ENCODE assay signal across 8 mouse cellular contexts in the genomic region with DNA sequence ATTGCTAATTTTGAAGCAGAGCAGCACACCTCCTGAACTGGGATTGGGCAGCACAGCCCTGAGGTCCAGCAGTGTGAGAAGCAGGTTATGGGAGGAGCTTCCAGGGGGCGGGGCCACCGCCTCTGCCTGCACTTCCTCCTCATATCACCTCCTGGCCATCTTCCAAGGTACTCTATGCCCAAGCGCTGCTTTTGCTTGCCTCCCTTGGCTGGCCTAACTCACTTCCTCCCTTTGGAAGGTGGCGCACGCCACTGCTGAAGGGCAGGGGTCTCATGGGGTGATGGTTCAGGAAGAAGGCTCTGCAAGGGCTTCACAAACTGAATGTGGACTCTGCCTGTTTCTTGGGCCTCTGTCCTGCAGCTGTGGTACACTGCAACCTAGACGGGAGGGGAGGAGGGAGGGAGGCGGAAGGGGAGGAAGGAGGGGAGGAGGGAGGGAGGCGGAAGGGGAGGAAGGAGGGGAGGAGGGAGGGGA. TPM values are rescaled to one million over a fixed set of nuclear protein-coding genes. Genes with fewer than 3 reads are reported as not detected.
DNase-seq lines count a peak whose midpoint lies in the region; ATAC-seq lines count a peak whose summit lies in the region.

No protein-coding gene starts in this region.

- H3K9ac ChIP-seq in heart, embryonic 13.5 days: no peak overlapping the region

- H3K36me3 ChIP-seq in heart, embryonic 13.5 days: no peaks in the 10 kb centered on the region

- peak overlapping the region; percentile 33; the same call in 1 of the 2 replicates for H3K4me2 ChIP-seq in heart, embryonic 13.5 days

- intact Hi-C loops in gastrocnemius, postnatal 14 days (cut with DNase I; ENCODE audit: low total_unique reads): loop anchor here (10.0 kb wide), 1 partner anchor 118 kb away; no protein-coding TSS in a partner anchor

- H3K4me1 ChIP-seq in heart, embryonic 13.5 days: peaks cover 26% of the 10 kb centered on the region

- DNase-seq in 3T3-L1 (ENCODE audit: low read depth, low spot score): peak; percentile 27
- peak; percentile 62 for DNase-seq in NIH3T3 (ENCODE audit: low read depth)
- DNase-seq in kidney, postnatal 14 days: peak; percentile 81
- DNase-seq in testis, postnatal 10 days (ENCODE audit: low spot score): peak; percentile 68
- DNase-seq in cerebellum, adult 11-12 months: no peak
- DNase-seq in gastrocnemius, postnatal 14 days: no peak

- no peak overlapping the region for H3K4me3 ChIP-seq in heart, embryonic 13.5 days

- H3K27ac ChIP-seq in heart, embryonic 13.5 days (replicated peaks): no peak overlapping the region

- WGBS in heart, embryonic 13.5 days: 5% methylated on average over 5 of the region's 8 CpGs

- ATAC-seq in heart, embryonic 13.5 days (ENCODE audit: extremely low read depth, insufficient number of reproducible peaks, low FRiP score, low TSS enrichment): 0 out of 2 replicates have a peak, but pooled peaks have one; percentile 13
- peak; percentile 56 for ATAC-seq in megakaryocyte, adult 5-6 weeks (ENCODE audit: poor library complexity, severe bottlenecking)

- peaks cover 71% of the 10 kb centered on the region for H3K27me3 ChIP-seq in heart, embryonic 13.5 days (replicated peaks)

- H3K9me3 ChIP-seq in heart, embryonic 13.5 days: no peaks in the 10 kb centered on the region

RNA-seq across cellular contexts. Expression of gene Zfp663, which starts 1.4 kb away (rescaled TPM):
- 0.16 TPM in 1 of 2 replicates, not detected in the other for polyA plus RNA-seq in heart, embryonic 13.5 days (2015; fragmentation: Nextera tagmentation; extraction: Ambion mirVana)
- not detected in 2 replicates for total RNA-seq in megakaryocyte, adult 5-6 weeks (2015)
- not detected in 2 replicates for total RNA-seq in megakaryocyte, adult 5-6 weeks (2017)
- under 1 TPM in 1 of 2 experiments, not detected in 1; 0.08 TPM for total RNA-seq in gastrocnemius, postnatal 14 days (2021)

RNA-seq across cellular contexts. Expression of gene Zfp334, which starts 21.0 kb away (rescaled TPM):
- 5.1 and 5.2 TPM in 2 replicates for polyA plus RNA-seq in heart, embryonic 13.5 days (2015; fragmentation: Nextera tagmentation; extraction: Ambion mirVana)
- total RNA-seq in megakaryocyte, adult 5-6 weeks (2015): not detected in 2 replicates
- not detected in 2 replicates for total RNA-seq in megakaryocyte, adult 5-6 weeks (2017)
- 1 to 10 TPM; 2.2 to 2.3 TPM for total RNA-seq in gastrocnemius, postnatal 14 days (2021)

RNA-seq across cellular contexts. Expression of gene Ocstamp, which starts 33.1 kb away (rescaled TPM):
- polyA plus RNA-seq in heart, embryonic 13.5 days (2015; fragmentation: Nextera tagmentation; extraction: Ambion mirVana): 0.18 TPM in 1 of 2 replicates, not detected in the other
- total RNA-seq in megakaryocyte, adult 5-6 weeks (2015): 0.11 TPM in 1 of 2 replicates, not detected in the other
- total RNA-seq in megakaryocyte, adult 5-6 weeks (2017): 0.04 and 0.11 TPM in 2 replicates
- total RNA-seq in gastrocnemius, postnatal 14 days (2021): under 1 TPM; 0.11 to 0.18 TPM

RNA-seq across cellular contexts. Expression of gene Elmo2, which starts 40.8 kb away (rescaled TPM):
- polyA plus RNA-seq in heart, embryonic 13.5 days (2015; fragmentation: Nextera tagmentation; extraction: Ambion mirVana): 40.8 and 42.8 TPM in 2 replicates
- 128 and 133 TPM in 2 replicates for total RNA-seq in megakaryocyte, adult 5-6 weeks (2015)
- 89.7 and 94.8 TPM in 2 replicates for total RNA-seq in megakaryocyte, adult 5-6 weeks (2017)
- 10 to 100 TPM; 16.7 to 19.6 TPM for total RNA-seq in gastrocnemius, postnatal 14 days (2021)

Comparison
In these comparisons a context has a peak if more than half of its experiments do, and no peak if none do; other contexts are left out.
1. DNase-seq: peak in 3T3-L1 (single experiment), NIH3T3 (single experiment), kidney, postnatal 14 days (single experiment) and testis, postnatal 10 days (single experiment); none in cerebellum, adult 11-12 months (single experiment) and gastrocnemius, postnatal 14 days (single experiment).